Mouse (Mus musculus) megakaryocyte progenitor cell, adult 5-6 weeks (primary cell): ENCODE results near the gene Rhbdl1. TPM values are rescaled to one million over a fixed set of nuclear protein-coding genes. Genes with fewer than 3 reads are reported as not detected.

ENCODE experiments used
- ATAC-seq: replicated peaks from 2 replicates; pipeline ENCODE4 v1.8.0; 2016; ENCODE audit warnings: mild to moderate bottlenecking, moderate TSS enrichment, inconsistent platforms; ENCODE audit not compliant: poor library complexity
- total RNA-seq, 2 experiments: library from RNA; stranded (forward) in 1 of 2; stranded (reverse) in 1 of 2; fragments of 157-497, 149-512 nt in 1 of 2; fragments of 200-1000 nt in 1 of 2; gene quantifications; 2 replicates each; pipeline versions ENCODE4 v1.2.3 to v1.2.4; 2015 to 2017

Gene Rhbdl1
- total RNA-seq, 2 experiments from 2014 or later: 1.1 TPM; not detected in 1

DNA sequence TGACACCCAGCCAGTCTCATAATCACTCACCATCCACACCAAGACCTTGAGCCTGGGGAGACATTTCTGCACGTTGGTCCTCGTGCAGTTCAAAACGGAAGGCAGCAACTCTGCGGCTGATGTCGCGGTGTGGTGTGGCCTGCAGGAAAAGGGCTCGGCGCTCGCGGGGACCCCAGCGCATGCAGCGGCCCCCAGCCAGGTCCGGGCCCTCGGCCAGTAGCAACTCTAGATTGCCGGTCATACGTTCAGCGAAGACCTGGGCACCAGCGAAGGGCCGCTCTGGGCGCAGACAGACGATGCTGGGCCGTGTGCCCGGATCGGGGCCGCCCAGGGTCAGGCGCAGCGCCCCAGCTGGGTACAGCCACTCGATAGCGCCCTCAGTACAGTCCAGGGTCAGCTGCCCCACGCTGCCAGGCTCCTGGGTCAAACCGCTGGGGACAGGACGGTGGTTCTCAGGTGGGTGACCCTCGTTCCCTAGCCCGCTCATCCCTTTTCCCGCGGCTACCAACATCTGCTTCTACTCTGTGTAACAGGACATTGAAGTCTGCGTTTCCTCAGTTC, 40.8 kb downstream of the Rhbdl1 start:
- ATAC-seq: no peak

GRCm38 (mm10) chr17:25795609-25796092, 41.4 kb downstream of the Rhbdl1 start, which contains the start of gene AC134908.4:
AC134908.4 (minus strand) TSS chr17:25795659.
- ATAC-seq: no peak

DNA sequence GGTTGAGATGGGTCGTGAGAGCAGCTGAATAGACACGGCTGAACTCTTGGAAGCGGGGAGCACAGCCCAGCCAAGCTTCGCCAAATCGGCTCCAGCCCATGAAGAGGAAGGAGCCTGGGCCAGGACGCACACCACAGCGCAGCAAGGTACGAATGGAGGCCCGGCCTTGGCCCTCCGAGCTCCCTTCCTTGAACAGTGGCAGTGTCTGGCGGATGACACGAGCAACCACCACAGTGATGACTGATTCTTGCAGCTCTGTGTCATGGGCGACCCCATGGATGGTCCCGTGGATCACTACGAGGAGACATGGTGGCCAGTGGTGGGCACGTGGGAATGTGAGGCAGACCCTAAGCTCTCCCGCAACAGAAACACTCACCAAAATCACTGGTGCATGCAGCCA, 42.1 kb downstream of the Rhbdl1 start:
- ATAC-seq: no peak

DNA sequence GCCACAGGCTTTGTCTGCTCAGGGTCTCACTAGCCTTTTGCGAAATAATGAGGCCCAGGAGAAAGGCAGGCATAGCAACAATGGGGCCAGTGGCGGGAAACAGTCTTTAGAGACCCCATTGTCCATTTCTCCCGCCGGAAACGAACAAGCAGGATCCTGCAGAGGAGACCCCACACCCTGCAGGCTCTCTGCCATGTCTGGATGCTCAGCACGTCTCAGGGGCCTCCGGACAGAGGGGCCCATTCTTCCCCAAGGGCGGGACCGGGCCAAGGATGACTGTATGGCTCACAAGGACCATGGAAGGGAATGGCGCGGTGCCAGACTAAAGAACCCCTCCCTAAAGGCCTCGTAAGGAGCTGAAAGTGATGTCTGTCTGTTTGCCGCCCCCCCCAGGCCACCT, 42.9 kb downstream of the Rhbdl1 start:
- no peak for ATAC-seq

GRCm38 (mm10) chr17:25792615-25793014, 44.5 kb downstream of the Rhbdl1 start, which contains the start of gene Fam173a:
Fam173a (minus strand) TSS chr17:25792901.
- peak; percentile 57 for ATAC-seq

DNA sequence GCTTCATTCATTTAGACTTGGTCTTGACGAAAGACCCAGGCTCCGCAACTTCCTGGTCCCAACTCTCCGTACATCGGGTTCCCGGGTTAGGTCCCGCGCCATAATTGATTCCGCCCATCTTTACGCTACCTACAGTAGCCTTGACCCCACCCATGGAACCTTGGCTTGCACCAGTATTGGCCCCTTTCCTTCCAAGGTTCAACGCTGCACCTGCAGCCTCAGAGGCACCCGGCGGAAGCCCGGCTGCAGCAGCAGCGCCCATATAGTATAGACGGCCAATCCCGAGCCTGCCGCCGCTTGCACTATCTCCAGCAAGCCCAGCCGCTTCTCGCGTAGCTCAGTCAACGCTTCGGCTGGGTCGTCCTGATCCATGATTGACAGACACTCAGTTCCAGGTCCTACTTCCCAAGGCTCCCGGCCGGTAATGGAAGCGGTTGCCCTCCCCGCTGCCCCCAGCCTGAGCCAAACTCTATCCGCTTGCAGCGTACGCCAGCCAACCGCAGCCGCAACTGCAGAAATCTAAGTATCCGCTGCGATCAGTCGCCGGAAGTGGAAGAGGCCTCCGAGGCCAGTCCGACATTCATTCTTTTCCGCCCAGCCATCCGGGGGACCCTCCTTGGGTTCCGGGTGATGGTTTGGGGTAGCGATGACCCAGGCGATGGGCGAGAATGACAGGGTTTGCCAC, 45.1 kb downstream of the Rhbdl1 start:
- ATAC-seq: peak; percentile 65

DNA sequence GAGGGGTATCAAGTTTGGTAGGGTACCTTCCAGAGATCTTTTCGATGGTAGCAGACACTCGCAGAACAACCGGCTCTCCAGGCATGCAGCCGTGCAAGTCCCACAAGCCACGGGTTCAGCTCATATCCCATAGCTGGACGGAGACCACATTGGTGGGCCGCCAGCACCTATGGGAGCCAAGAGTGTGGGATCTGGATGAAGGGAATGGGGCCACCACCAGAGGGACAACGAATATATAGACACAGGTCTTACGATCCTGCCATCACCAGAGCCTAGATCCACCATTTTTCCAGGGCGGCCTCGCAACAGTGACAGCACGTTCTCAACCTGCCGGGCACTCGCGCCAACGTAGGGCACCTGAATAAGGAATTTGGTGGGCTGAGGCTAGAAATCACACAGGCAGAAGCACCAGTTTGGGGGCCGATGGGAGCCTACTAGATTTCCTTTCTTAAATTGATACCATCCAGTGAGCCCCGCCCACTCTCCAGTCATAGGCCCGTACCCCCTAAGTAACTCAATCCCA, 45.7 kb downstream of the Rhbdl1 start:
- no peak for ATAC-seq

- no peak for ATAC-seq
Observed at GRCm38 (mm10) chr17:25786781-25787504, 50.2 kb downstream of the Rhbdl1 start.

DNA sequence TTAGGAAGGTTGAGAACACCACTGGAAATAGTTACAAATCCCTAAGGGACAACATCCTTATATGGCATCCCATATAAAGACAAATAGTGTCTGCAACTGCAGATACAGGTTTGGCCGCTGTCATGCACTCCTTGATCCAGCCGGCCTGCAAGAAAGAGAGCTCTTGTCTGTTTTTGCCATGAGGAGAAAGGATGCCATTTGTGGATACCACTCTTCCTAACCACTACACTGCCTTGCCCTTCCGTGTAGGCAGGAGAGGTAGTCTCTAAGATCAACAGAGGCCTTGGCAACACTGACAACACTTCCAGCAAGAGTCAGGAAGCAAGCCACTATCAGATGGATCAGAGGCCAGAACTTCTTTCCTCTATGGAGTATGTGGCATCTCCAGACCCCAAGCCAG, 50.8 kb downstream of the Rhbdl1 start, which contains the start of gene Ccdc78:
Ccdc78 (plus strand) TSS at position 301 of the 400 bp plus-strand sequence.
- no peak for ATAC-seq

DNA sequence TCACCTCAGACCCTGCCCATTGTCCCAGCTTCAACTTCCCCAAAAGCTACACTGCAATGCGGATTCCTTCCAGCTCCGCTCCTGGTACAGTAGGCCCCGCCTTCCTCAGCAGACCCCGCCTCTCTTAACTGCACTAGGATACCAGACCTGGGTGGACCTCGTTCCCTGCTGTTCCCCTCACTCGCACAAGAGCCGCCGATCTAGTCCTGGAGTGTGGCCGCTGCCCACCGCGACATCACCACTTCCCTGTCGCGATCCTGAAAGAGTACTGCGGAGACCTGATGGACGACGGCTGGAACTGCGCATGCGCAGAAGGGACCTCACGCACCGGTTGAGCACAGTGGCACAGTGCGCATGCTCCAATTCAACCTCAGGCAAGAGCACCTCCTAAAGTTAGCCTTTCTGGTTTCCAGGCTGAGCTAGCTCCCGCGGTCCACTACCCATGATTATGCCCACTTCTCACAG, 51.8 kb downstream of the Rhbdl1 start, which contains the start of gene Haghl:
Haghl (minus strand) TSS at position 393 of the 465 bp plus-strand sequence.
- peak; percentile 87 for ATAC-seq

Other genes starting within 250 kb of the Rhbdl1 start
- gene Gng13, start 120.1 kb downstream of the Rhbdl1 start, total RNA-seq (2015): not detected in 2 replicates
- gene Gng13, start 120.1 kb downstream of the Rhbdl1 start, total RNA-seq (2017): 0.34 TPM in 1 of 2 replicates, not detected in the other
- gene Chtf18, start 109.9 kb downstream of the Rhbdl1 start, total RNA-seq (2015): 12.9 and 19.0 TPM in 2 replicates
- gene Chtf18, start 109.9 kb downstream of the Rhbdl1 start, total RNA-seq (2017): 27.0 and 30.2 TPM in 2 replicates
- gene Rpusd1, start 109.6 kb downstream of the Rhbdl1 start, total RNA-seq (2015): 5.5 and 5.7 TPM in 2 replicates
- gene Rpusd1, start 109.6 kb downstream of the Rhbdl1 start, total RNA-seq (2017): 1.6 and 6.0 TPM in 2 replicates
- gene Mslnl, start 101.3 kb downstream of the Rhbdl1 start, total RNA-seq (2015): not detected in 2 replicates
- gene Mslnl, start 101.3 kb downstream of the Rhbdl1 start, total RNA-seq (2017): not detected in 2 replicates
- 0.46 TPM in 1 of 2 replicates, not detected in the other for gene Msln, start 82.9 kb downstream of the Rhbdl1 start, total RNA-seq (2015)
- gene Msln, start 82.9 kb downstream of the Rhbdl1 start, total RNA-seq (2017): not detected in 2 replicates
- gene Narfl, start 63.5 kb downstream of the Rhbdl1 start, total RNA-seq (2015): 12.3 and 16.2 TPM in 2 replicates
- 24.5 and 31.5 TPM in 2 replicates for gene Narfl, start 63.5 kb downstream of the Rhbdl1 start, total RNA-seq (2017)
- gene Haghl, start 51.6 kb downstream of the Rhbdl1 start, total RNA-seq (2015): 10.9 and 13.4 TPM in 2 replicates
- gene Haghl, start 51.6 kb downstream of the Rhbdl1 start, total RNA-seq (2017): 15.2 and 18.8 TPM in 2 replicates
- 0.05 TPM in 1 of 2 replicates, not detected in the other for gene Ccdc78, start 50.7 kb downstream of the Rhbdl1 start, total RNA-seq (2015)
- 0.20 and 0.21 TPM in 2 replicates for gene Ccdc78, start 50.7 kb downstream of the Rhbdl1 start, total RNA-seq (2017)
- gene Fam173a, start 44.4 kb downstream of the Rhbdl1 start, total RNA-seq (2015): 113 and 126 TPM in 2 replicates
- gene Fam173a, start 44.4 kb downstream of the Rhbdl1 start, total RNA-seq (2017): 29.3 and 38.2 TPM in 2 replicates
- 1.8 TPM in 1 of 2 replicates, not detected in the other for gene AC134908.4, start 41.6 kb downstream of the Rhbdl1 start, total RNA-seq (2015)
- gene AC134908.4, start 41.6 kb downstream of the Rhbdl1 start, total RNA-seq (2017): not detected in 2 replicates
- gene Metrn, start 40.2 kb downstream of the Rhbdl1 start, total RNA-seq (2015): 4.5 and 9.7 TPM in 2 replicates
- 26.8 and 29.5 TPM in 2 replicates for gene Metrn, start 40.2 kb downstream of the Rhbdl1 start, total RNA-seq (2017)
- gene Fbxl16, start 28.2 kb downstream of the Rhbdl1 start, total RNA-seq (2015): not detected in 2 replicates
- not detected in 2 replicates for gene Fbxl16, start 28.2 kb downstream of the Rhbdl1 start, total RNA-seq (2017)
- 10.0 and 10.1 TPM in 2 replicates for gene Wdr24, start 13.7 kb downstream of the Rhbdl1 start, total RNA-seq (2015)
- 16.1 and 18.0 TPM in 2 replicates for gene Wdr24, start 13.7 kb downstream of the Rhbdl1 start, total RNA-seq (2017)
- 12.0 and 15.6 TPM in 2 replicates for gene Jmjd8, start 8.4 kb downstream of the Rhbdl1 start, total RNA-seq (2015)
- gene Jmjd8, start 8.4 kb downstream of the Rhbdl1 start, total RNA-seq (2017): 19.5 and 22.8 TPM in 2 replicates
- 66.5 and 73.4 TPM in 2 replicates for gene Stub1, start 3.9 kb downstream of the Rhbdl1 start, total RNA-seq (2015)
- gene Stub1, start 3.9 kb downstream of the Rhbdl1 start, total RNA-seq (2017): 99.5 and 106 TPM in 2 replicates
- gene Gm20683, start 4.5 kb upstream of the Rhbdl1 start, total RNA-seq (2015): 0.17 and 0.32 TPM in 2 replicates
- 0.54 and 0.78 TPM in 2 replicates for gene Gm20683, start 4.5 kb upstream of the Rhbdl1 start, total RNA-seq (2017)
- gene Rhot2, start 7.6 kb upstream of the Rhbdl1 start, total RNA-seq (2015): 15.1 and 17.0 TPM in 2 replicates
- gene Rhot2, start 7.6 kb upstream of the Rhbdl1 start, total RNA-seq (2017): 18.0 and 19.7 TPM in 2 replicates
- gene Wdr90, start 24.2 kb upstream of the Rhbdl1 start, total RNA-seq (2015): 29.5 and 37.9 TPM in 2 replicates
- 17.4 and 17.6 TPM in 2 replicates for gene Wdr90, start 24.2 kb upstream of the Rhbdl1 start, total RNA-seq (2017)
- 41.0 and 42.2 TPM in 2 replicates for gene Mcrip2, start 31.5 kb upstream of the Rhbdl1 start, total RNA-seq (2015)
- gene Mcrip2, start 31.5 kb upstream of the Rhbdl1 start, total RNA-seq (2017): 8.6 and 19.7 TPM in 2 replicates
- gene Mettl26, start 37.8 kb upstream of the Rhbdl1 start, total RNA-seq (2015): 34.3 and 39.1 TPM in 2 replicates
- 15.4 and 22.3 TPM in 2 replicates for gene Mettl26, start 37.8 kb upstream of the Rhbdl1 start, total RNA-seq (2017)
- 0.37 and 1.1 TPM in 2 replicates for gene Wfikkn1, start 43.6 kb upstream of the Rhbdl1 start, total RNA-seq (2015)
- gene Wfikkn1, start 43.6 kb upstream of the Rhbdl1 start, total RNA-seq (2017): 0.12 and 0.54 TPM in 2 replicates
- 7.9 and 8.5 TPM in 2 replicates for gene Rab40c, start 82.4 kb upstream of the Rhbdl1 start, total RNA-seq (2015)
- gene Rab40c, start 82.4 kb upstream of the Rhbdl1 start, total RNA-seq (2017): 10.4 and 12.0 TPM in 2 replicates
- gene Pigq, start 107.6 kb upstream of the Rhbdl1 start, total RNA-seq (2015): 53.3 and 56.3 TPM in 2 replicates
- 41.6 and 41.8 TPM in 2 replicates for gene Pigq, start 107.6 kb upstream of the Rhbdl1 start, total RNA-seq (2017)
- gene Nhlrc4, start 107.7 kb upstream of the Rhbdl1 start, total RNA-seq (2015): not detected in 2 replicates
- not detected in 2 replicates for gene Nhlrc4, start 107.7 kb upstream of the Rhbdl1 start, total RNA-seq (2017)
- gene A930017K11Rik, start 115.3 kb upstream of the Rhbdl1 start, total RNA-seq (2015): not detected in 2 replicates
- not detected in 2 replicates for gene A930017K11Rik, start 115.3 kb upstream of the Rhbdl1 start, total RNA-seq (2017)
- 8.6 and 11.2 TPM in 2 replicates for gene Capn15, start 148.5 kb upstream of the Rhbdl1 start, total RNA-seq (2015)
- gene Capn15, start 148.5 kb upstream of the Rhbdl1 start, total RNA-seq (2017): 2.4 and 3.3 TPM in 2 replicates
- gene Rab11fip3, start 232.3 kb upstream of the Rhbdl1 start, total RNA-seq (2015): 0.69 and 1.6 TPM in 2 replicates
- gene Rab11fip3, start 232.3 kb upstream of the Rhbdl1 start, total RNA-seq (2017): 0.83 and 1.9 TPM in 2 replicates